Comparison of ENCODE assay signal across 20 mouse cellular contexts in the genomic region with DNA sequence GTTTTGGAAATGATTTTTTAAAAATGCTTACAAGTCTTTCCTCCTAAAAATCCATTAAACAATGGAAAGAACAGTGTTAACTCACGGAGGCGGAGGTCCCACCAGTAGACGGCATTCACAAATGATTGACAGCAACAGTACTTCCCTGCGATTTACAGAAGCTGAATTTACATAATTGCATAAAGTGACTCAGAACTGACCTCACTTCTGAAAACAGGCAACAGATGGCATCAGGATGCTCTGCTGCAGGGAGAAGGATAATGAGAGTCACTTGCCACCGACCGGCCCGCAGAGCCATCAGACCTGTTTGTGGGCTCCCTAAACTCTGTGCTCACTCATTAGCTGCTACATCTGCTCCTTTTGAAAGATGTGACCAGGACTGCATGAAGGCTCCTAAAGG. TPM values are rescaled to one million over a fixed set of nuclear protein-coding genes. Genes with fewer than 3 reads are reported as not detected.
DNase-seq lines count a peak whose midpoint lies in the region; ATAC-seq lines count a peak whose summit lies in the region.
"Had no signal": no experiment of that assay in that cellular context is flagged by ENCODE, and none has a peak within 500 bp of the region (broad histone marks: within the 10 kb centered on the region; RNA-seq: fewer than 3 reads in every experiment).

No protein-coding gene starts in this region.

- 43% methylated on average over 7 of the region's 7 CpGs for WGBS in forebrain, embryonic 13.5 days
- 72% methylated on average over 7 of the region's 7 CpGs for WGBS in forebrain, embryonic 11.5 days
- 47% methylated on average over 7 of the region's 7 CpGs for WGBS in embryonic facial prominence, embryonic 14.5 days
- WGBS in kidney, embryonic 16.5 days = 83% methylated on average over 7 of the region's 7 CpGs

- no peak overlapping the region for H3K9ac ChIP-seq in forebrain, embryonic 13.5 days
- no peak overlapping the region for H3K9ac ChIP-seq in forebrain, embryonic 11.5 days (ENCODE audit: low read length)
- H3K9ac ChIP-seq in embryonic facial prominence, embryonic 14.5 days (ENCODE audit: low read depth, low read length) = no peak overlapping the region
- no peak overlapping the region for H3K9ac ChIP-seq in kidney, embryonic 16.5 days (replicated peaks; ENCODE audit: low read length)
- H3K9ac ChIP-seq: limb, embryonic 13.5 days; lung, embryonic 15.5 days; neural tube, embryonic 15.5 days; stomach, embryonic 15.5 days had no signal

- H3K4me1 ChIP-seq in forebrain, embryonic 13.5 days = peaks cover 8% of the 10 kb centered on the region; the same call in 1 of the 2 replicates
- no peaks in the 10 kb centered on the region for H3K4me1 ChIP-seq in forebrain, embryonic 11.5 days (replicated peaks; ENCODE audit: control insufficient read depth, insufficient read depth, low read length)
- peaks cover 30% of the 10 kb centered on the region for H3K4me1 ChIP-seq in embryonic facial prominence, embryonic 14.5 days (ENCODE audit: control insufficient read depth, insufficient read depth, low read length)
- H3K4me1 ChIP-seq in kidney, embryonic 16.5 days (ENCODE audit: insufficient read depth, low read length) = peaks cover 8% of the 10 kb centered on the region; the same call in 1 of the 2 replicates
- H3K4me1 ChIP-seq: neural tube, embryonic 15.5 days had no signal

- no peak overlapping the region for H3K27ac ChIP-seq in forebrain, embryonic 13.5 days
- H3K27ac ChIP-seq in forebrain, embryonic 11.5 days (ENCODE audit: low read depth, low read length) = no peak overlapping the region
- 0 out of 2 replicates have a peak overlapping the region, but pooled peaks have one; percentile 1 for H3K27ac ChIP-seq in embryonic facial prominence, embryonic 14.5 days (replicated peaks; ENCODE audit: low read depth, low read length)
- no peak overlapping the region for H3K27ac ChIP-seq in kidney, embryonic 16.5 days (ENCODE audit: low read length)
- H3K27ac ChIP-seq: limb, embryonic 13.5 days; lung, embryonic 15.5 days; neural tube, embryonic 15.5 days; stomach, embryonic 15.5 days had no signal

- no peak overlapping the region for H3K4me3 ChIP-seq in forebrain, embryonic 13.5 days
- H3K4me3 ChIP-seq in forebrain, embryonic 11.5 days (ENCODE audit: low read depth, low read length) = no peak overlapping the region
- H3K4me3 ChIP-seq in embryonic facial prominence, embryonic 14.5 days (ENCODE audit: low read depth, low read length) = no peak overlapping the region
- no peak overlapping the region for H3K4me3 ChIP-seq in kidney, embryonic 16.5 days (ENCODE audit: low read length)
- H3K4me3 ChIP-seq: limb, embryonic 13.5 days; lung, embryonic 15.5 days; neural tube, embryonic 15.5 days; stomach, embryonic 15.5 days had no signal

- peak; percentile 71 for ATAC-seq in forebrain, embryonic 13.5 days
- ATAC-seq in forebrain, embryonic 11.5 days (replicated peaks; ENCODE audit: low FRiP score) = no peak; the same call in 1 of the 2 replicates
- no peak for ATAC-seq in embryonic facial prominence, embryonic 14.5 days (ENCODE audit: low read depth)
- no peak for ATAC-seq in kidney, embryonic 16.5 days (ENCODE audit: low FRiP score, low TSS enrichment)
- ATAC-seq in erythroid progenitor cell, adult 5-6 weeks (replicated peaks; ENCODE audit: low FRiP score, poor library complexity, severe bottlenecking) = no peak
- ATAC-seq: Patski had no signal

- H3K27me3 ChIP-seq in forebrain, embryonic 13.5 days = no peaks in the 10 kb centered on the region
- H3K27me3 ChIP-seq in forebrain, embryonic 11.5 days (ENCODE audit: control insufficient read depth, insufficient read depth, low read length) = no peaks in the 10 kb centered on the region
- H3K27me3 ChIP-seq in embryonic facial prominence, embryonic 14.5 days (replicated peaks; ENCODE audit: control insufficient read depth, insufficient read depth, low read length) = no peaks in the 10 kb centered on the region
- H3K27me3 ChIP-seq in kidney, embryonic 16.5 days (ENCODE audit: insufficient read depth, low read length) = no peaks in the 10 kb centered on the region
- H3K27me3 ChIP-seq: limb, embryonic 13.5 days; lung, embryonic 15.5 days; neural tube, embryonic 15.5 days; Patski; stomach, embryonic 15.5 days had no signal

- no peaks in the 10 kb centered on the region for H3K9me3 ChIP-seq in forebrain, embryonic 13.5 days (replicated peaks)
- H3K9me3 ChIP-seq in forebrain, embryonic 11.5 days (ENCODE audit: control insufficient read depth, low read length) = no peaks in the 10 kb centered on the region
- H3K9me3 ChIP-seq in embryonic facial prominence, embryonic 14.5 days (ENCODE audit: control insufficient read depth, low read length) = no peaks in the 10 kb centered on the region
- peaks cover 3% of the 10 kb centered on the region; the same call in 1 of the 2 replicates for H3K9me3 ChIP-seq in kidney, embryonic 16.5 days (ENCODE audit: low read length)
- H3K9me3 ChIP-seq: lung, embryonic 15.5 days; neural tube, embryonic 15.5 days; stomach, embryonic 15.5 days had no signal

- DNase-seq in forebrain, embryonic 11.5 days (ENCODE audit: low spot score) = no peak
- DNase-seq in right cerebral cortex, adult 18-20 months = peak; percentile 31
- DNase-seq in right cerebral cortex, postnatal 25 days = no peak
- DNase-seq in embryonic facial prominence, embryonic 14.5 days (ENCODE audit: low spot score) = peak; percentile 57
- DNase-seq in kidney, adult 8-10 months = no peak
- DNase-seq: adrenal gland, postnatal 14 days; heart, postnatal 36 days; kidney, adult 2 months; right cerebral cortex, postnatal 14 days; thymus, postnatal 4 days had no signal

- H3K36me3 ChIP-seq in forebrain, embryonic 13.5 days (ENCODE audit: poor library complexity, severe bottlenecking) = no peaks in the 10 kb centered on the region
- H3K36me3 ChIP-seq in forebrain, embryonic 11.5 days (ENCODE audit: control insufficient read depth, insufficient read depth, low read length) = no peaks in the 10 kb centered on the region
- no peaks in the 10 kb centered on the region for H3K36me3 ChIP-seq in embryonic facial prominence, embryonic 14.5 days (ENCODE audit: control insufficient read depth, insufficient read depth, low read length)
- no peaks in the 10 kb centered on the region for H3K36me3 ChIP-seq in kidney, embryonic 16.5 days (ENCODE audit: insufficient read depth, low read length)
- H3K36me3 ChIP-seq: limb, embryonic 13.5 days; lung, embryonic 15.5 days; neural tube, embryonic 15.5 days; stomach, embryonic 15.5 days had no signal

- no peak overlapping the region for H3K4me2 ChIP-seq in forebrain, embryonic 13.5 days
- no peak overlapping the region for H3K4me2 ChIP-seq in forebrain, embryonic 11.5 days (ENCODE audit: low read depth, low read length, severe bottlenecking)
- H3K4me2 ChIP-seq in embryonic facial prominence, embryonic 14.5 days (ENCODE audit: low read depth, low read length) = no peak overlapping the region
- H3K4me2 ChIP-seq in kidney, embryonic 16.5 days (replicated peaks; ENCODE audit: low read depth, low read length) = no peak overlapping the region
- H3K4me2 ChIP-seq: limb, embryonic 13.5 days; lung, embryonic 15.5 days; neural tube, embryonic 15.5 days; stomach, embryonic 15.5 days had no signal

RNA-seq across cellular contexts. Expression of a gene that starts 22.4 kb away (rescaled TPM):
- polyA plus RNA-seq in forebrain, embryonic 13.5 days (2015; fragmentation: Nextera tagmentation; extraction: Ambion mirVana) = not detected in 2 replicates
- polyA plus RNA-seq in forebrain, embryonic 11.5 days (2014; fragmentation: Nextera tagmentation; extraction: Ambion mirVana) = not detected in 2 replicates
- polyA plus RNA-seq in embryonic facial prominence, embryonic 14.5 days (2014; fragmentation: Nextera tagmentation; extraction: Ambion mirVana) = 0.12 TPM in 1 of 2 replicates, not detected in the other
- polyA plus RNA-seq in kidney, embryonic 16.5 days (2015; fragmentation: Nextera tagmentation; extraction: Ambion mirVana) = not detected in 2 replicates
- total RNA-seq in erythroid progenitor cell, adult 5-6 weeks (2015; ENCODE audit: low replicate concordance) = not detected in 2 replicates
- total RNA-seq in erythroid progenitor cell, adult 5-6 weeks (2017; ENCODE audit: low replicate concordance) = not detected in 2 replicates
- total RNA-seq: adrenal gland, postnatal 14 days; heart, adult 8-10 months; heart, postnatal 36 days; megakaryocyte-erythroid progenitor cell, adult 5-6 weeks had no signal
- polyA plus RNA-seq: kidney, adult 2 months; limb, embryonic 13.5 days; lung, embryonic 15.5 days; neural tube, embryonic 15.5 days; Patski had no signal

Comparison
In these comparisons a context has a peak if more than half of its experiments do, and no peak if none do; other contexts are left out.
1. DNase-seq: peak in right cerebral cortex, adult 18-20 months (single experiment) and embryonic facial prominence, embryonic 14.5 days (single experiment); none in forebrain, embryonic 11.5 days (single experiment), right cerebral cortex, postnatal 25 days (single experiment) and kidney, adult 8-10 months (0 of 2).